Comparison of ENCODE assay signal across 24 mouse cellular contexts in genomic region chr2:109442551-109443120, GRCm38 (mm10).
DNase-seq lines count a peak whose midpoint lies in the region; TF ChIP-seq lines count a peak whose summit lies in the region.
"Had no signal": no experiment of that assay in that cellular context is flagged by ENCODE, and none has a peak within 500 bp of the region (broad histone marks: within the 10 kb centered on the region; RNA-seq: fewer than 3 reads in every experiment).

No protein-coding gene starts in this region.

- no peak for TF ChIP-seq CTCF in layer of hippocampus, adult 2 months (conservative IDR thresholded peaks at IDR 0.05)

- H3K27ac ChIP-seq in layer of hippocampus, adult 2 months: no peak overlapping the region
- H3K27ac ChIP-seq: embryonic facial prominence, embryonic 10.5 days; embryonic facial prominence, embryonic 15.5 days; heart, adult 2 months; heart, embryonic 13.5 days; hindbrain, embryonic 14.5 days; left cerebral cortex, adult 2 months; limb, embryonic 13.5 days; lung, embryonic 15.5 days; midbrain, embryonic 12.5 days; neural tube, embryonic 13.5 days; stomach, embryonic 15.5 days had no signal

- DNase-seq in 3134 (ENCODE audit: extremely low read depth, insufficient read length, low spot score): peak; percentile 47
- DNase-seq in 3T3-L1 (ENCODE audit: low read depth, low spot score): peak; percentile 85
- DNase-seq in NIH3T3 (ENCODE audit: low read depth): peak; percentile 69
- peak; percentile 19 to 34 for DNase-seq in adrenal gland, postnatal 36 days
- DNase-seq in layer of hippocampus, adult 2 months (ENCODE audit: low spot score in 2 of 2): no peak
- DNase-seq in cerebellum, postnatal 36 days: no peak
- DNase-seq: cerebellum, adult 18-20 months; cerebellum, postnatal 10 days; heart, adult 2 months; heart, postnatal 10 days; kidney, postnatal 14 days; lung, postnatal 4 days; right cerebral cortex, postnatal 14 days had no signal

- no peak overlapping the region for H3K4me3 ChIP-seq in layer of hippocampus, adult 2 months
- H3K4me3 ChIP-seq: embryonic facial prominence, embryonic 10.5 days; embryonic facial prominence, embryonic 15.5 days; heart, adult 2 months; heart, embryonic 13.5 days; left cerebral cortex, adult 2 months; limb, embryonic 13.5 days; lung, embryonic 15.5 days; megakaryocyte, embryonic 14.5 days; midbrain, embryonic 12.5 days; neural tube, embryonic 13.5 days; stomach, embryonic 15.5 days had no signal

Comparison
In these comparisons a context has a peak if more than half of its experiments do, and no peak if none do; other contexts are left out.
1. DNase-seq: peak in 3134 (single experiment), 3T3-L1 (single experiment), NIH3T3 (single experiment) and adrenal gland, postnatal 36 days (2 of 2); none in layer of hippocampus, adult 2 months (0 of 2) and cerebellum, postnatal 36 days (0 of 2).